Comparison of ENCODE assay signal across 8 mouse cellular contexts in genomic region chr16:32457589-32458386, GRCm38 (mm10). TPM values are rescaled to one million over a fixed set of nuclear protein-coding genes. Genes with fewer than 3 reads are reported as not detected.
DNase-seq lines count a peak whose midpoint lies in the region; ATAC-seq and TF ChIP-seq lines count a peak whose summit lies in the region.

No protein-coding gene starts in this region.

- H3K36me3 ChIP-seq in forebrain, embryonic 11.5 days (ENCODE audit: control insufficient read depth, insufficient read depth, low read length), result no peaks in the 10 kb centered on the region; the same call in 1 of the 2 replicates
- H3K36me3 ChIP-seq in forebrain, embryonic 15.5 days, result peaks cover 25% of the 10 kb centered on the region
- H3K36me3 ChIP-seq in intestine, postnatal 0 days (ENCODE audit: control insufficient read depth, insufficient read depth), result peaks cover 50% of the 10 kb centered on the region
- peaks cover 47% of the 10 kb centered on the region for H3K36me3 ChIP-seq in liver, embryonic 14.5 days (replicated peaks; ENCODE audit: control insufficient read depth, insufficient read depth, low read depth)

- H3K27ac ChIP-seq in forebrain, embryonic 11.5 days (ENCODE audit: low read depth, low read length), result no peak overlapping the region
- no peak overlapping the region for H3K27ac ChIP-seq in forebrain, embryonic 15.5 days (replicated peaks)
- peak overlapping the region; percentile 50 for H3K27ac ChIP-seq in intestine, postnatal 0 days (ENCODE audit: low read depth, low read length)
- H3K27ac ChIP-seq in liver, embryonic 14.5 days, result peak overlapping the region; percentile 12; the same call in 1 of the 2 replicates

- WGBS in forebrain, embryonic 11.5 days, result 69% methylated on average over 10 of the region's 10 CpGs
- 67% methylated on average over 10 of the region's 10 CpGs for whole genome bisulfite sequencing in forebrain, embryonic 15.5 days
- 47% methylated on average over 10 of the region's 10 CpGs for WGBS in intestine, postnatal 0 days
- WGBS in liver, embryonic 14.5 days (ENCODE audit: insufficient replicate concordance), result 54% methylated on average over 10 of the region's 10 CpGs

- TF ChIP-seq CTCF in intestine, postnatal 0 days (IDR thresholded peaks at IDR 0.05; ENCODE audit: low read depth), result peak; percentile 81
- peak; percentile 89 for TF ChIP-seq CTCF in liver, embryonic 14.5 days (IDR thresholded peaks at IDR 0.05; ENCODE audit: low read depth)

- no peak overlapping the region for H3K9ac ChIP-seq in forebrain, embryonic 11.5 days (ENCODE audit: low read length)
- H3K9ac ChIP-seq in forebrain, embryonic 15.5 days (replicated peaks), result no peak overlapping the region
- H3K9ac ChIP-seq in intestine, postnatal 0 days (ENCODE audit: low read depth, low read length), result no peak overlapping the region
- no peak overlapping the region for H3K9ac ChIP-seq in liver, embryonic 14.5 days (replicated peaks)

- TF ChIP-seq EP300 in liver, embryonic 14.5 days (IDR thresholded peaks at IDR 0.05; ENCODE audit: low read depth), result no peak

- H3K4me2 ChIP-seq in forebrain, embryonic 11.5 days (ENCODE audit: low read depth, low read length, severe bottlenecking), result no peak overlapping the region
- H3K4me2 ChIP-seq in forebrain, embryonic 15.5 days (replicated peaks), result no peak overlapping the region
- no peak overlapping the region for H3K4me2 ChIP-seq in intestine, postnatal 0 days (replicated peaks; ENCODE audit: low read depth)
- H3K4me2 ChIP-seq in liver, embryonic 14.5 days (ENCODE audit: low read depth), result no peak overlapping the region

- no peaks in the 10 kb centered on the region for H3K4me1 ChIP-seq in forebrain, embryonic 11.5 days (replicated peaks; ENCODE audit: control insufficient read depth, insufficient read depth, low read length)
- no peaks in the 10 kb centered on the region for H3K4me1 ChIP-seq in forebrain, embryonic 15.5 days
- no peaks in the 10 kb centered on the region for H3K4me1 ChIP-seq in intestine, postnatal 0 days (replicated peaks; ENCODE audit: control insufficient read depth, insufficient read depth, low read length)
- H3K4me1 ChIP-seq in liver, embryonic 14.5 days (replicated peaks; ENCODE audit: control insufficient read depth in 2 of 2, insufficient read depth in 2 of 2, low read length in 1 of 2), result peaks cover 10 to 22% of the 10 kb centered on the region in 2 experiments

- ATAC-seq in forebrain, embryonic 11.5 days (replicated peaks; ENCODE audit: low FRiP score), result no peak
- ATAC-seq in forebrain, embryonic 15.5 days (replicated peaks), result no peak
- ATAC-seq in erythroid progenitor cell, adult 5-6 weeks (replicated peaks; ENCODE audit: low FRiP score, poor library complexity, severe bottlenecking), result peak; percentile 97
- ATAC-seq in intestine, postnatal 0 days, result peak; percentile 55
- peak; percentile 67; the same call in 1 of the 2 replicates for ATAC-seq in liver, embryonic 14.5 days (ENCODE audit: insufficient read depth)

- H3K27me3 ChIP-seq in forebrain, embryonic 11.5 days (ENCODE audit: control insufficient read depth, insufficient read depth, low read length), result no peaks in the 10 kb centered on the region
- H3K27me3 ChIP-seq in forebrain, embryonic 15.5 days, result no peaks in the 10 kb centered on the region
- H3K27me3 ChIP-seq in intestine, postnatal 0 days (replicated peaks; ENCODE audit: control insufficient read depth, insufficient read depth, low read length), result no peaks in the 10 kb centered on the region
- H3K27me3 ChIP-seq in liver, embryonic 14.5 days (ENCODE audit: control insufficient read depth, insufficient read depth, low read length), result no peaks in the 10 kb centered on the region

- peak; percentile 50 for DNase-seq in forebrain, embryonic 11.5 days (ENCODE audit: low spot score)
- DNase-seq in B cell, adult 2 months, result peak; percentile 50 to 56
- DNase-seq in brain, adult 2 months (ENCODE audit: low read depth, low spot score), result peak; percentile 88
- DNase-seq in liver, embryonic 14.5 days (ENCODE audit: low read depth in 3 of 3, low spot score in 3 of 3), result peak; percentile 65 to 71 (median 70)
- DNase-seq in retina, postnatal 7 days (ENCODE audit: low read depth, low spot score), result peak; percentile 57

- no peaks in the 10 kb centered on the region for H3K9me3 ChIP-seq in forebrain, embryonic 11.5 days (ENCODE audit: control insufficient read depth, low read length)
- H3K9me3 ChIP-seq in forebrain, embryonic 15.5 days, result no peaks in the 10 kb centered on the region
- no peaks in the 10 kb centered on the region for H3K9me3 ChIP-seq in intestine, postnatal 0 days (ENCODE audit: control insufficient read depth)
- H3K9me3 ChIP-seq in liver, embryonic 14.5 days (ENCODE audit: control insufficient read depth, low read length), result no peaks in the 10 kb centered on the region

- H3K4me3 ChIP-seq in forebrain, embryonic 11.5 days (ENCODE audit: low read depth, low read length), result no peak overlapping the region
- H3K4me3 ChIP-seq in forebrain, embryonic 15.5 days, result no peak overlapping the region
- no peak overlapping the region for H3K4me3 ChIP-seq in intestine, postnatal 0 days (ENCODE audit: low read depth, low read length)
- no peak overlapping the region for H3K4me3 ChIP-seq in liver, embryonic 14.5 days (ENCODE audit: insufficient read depth in 1 of 2, low read depth in 2 of 2, low read length in 2 of 2)

RNA-seq across cellular contexts. Expression of gene Pcyt1a, which starts 27.1 kb away (rescaled TPM):
- 41.9 and 45.3 TPM in 2 replicates for polyA plus RNA-seq in forebrain, embryonic 11.5 days (2014; fragmentation: Nextera tagmentation; extraction: Ambion mirVana)
- polyA plus RNA-seq in forebrain, embryonic 15.5 days (2015; fragmentation: Nextera tagmentation; extraction: Ambion mirVana), result 47.4 and 47.6 TPM in 2 replicates
- 162 and 171 TPM in 2 replicates for total RNA-seq in erythroid progenitor cell, adult 5-6 weeks (2015; ENCODE audit: low replicate concordance)
- 278 and 335 TPM in 2 replicates for total RNA-seq in erythroid progenitor cell, adult 5-6 weeks (2017; ENCODE audit: low replicate concordance)
- polyA plus RNA-seq in intestine, postnatal 0 days (2015; fragmentation: Nextera tagmentation; extraction: Ambion mirVana), result 114 and 120 TPM in 2 replicates
- polyA plus RNA-seq in liver, embryonic 14.5 days (2012; rRNA removed), result 12.8 and 16.3 TPM in 2 replicates
- 40.3 and 41.6 TPM in 2 replicates for polyA plus RNA-seq in liver, embryonic 14.5 days (2014; fragmentation: Nextera tagmentation; extraction: Ambion mirVana)

RNA-seq across cellular contexts. Expression of gene Slc51a, which starts 29.9 kb away (rescaled TPM):
- polyA plus RNA-seq in forebrain, embryonic 11.5 days (2014; fragmentation: Nextera tagmentation; extraction: Ambion mirVana), result 0.23 and 0.29 TPM in 2 replicates
- 0.11 and 0.29 TPM in 2 replicates for polyA plus RNA-seq in forebrain, embryonic 15.5 days (2015; fragmentation: Nextera tagmentation; extraction: Ambion mirVana)
- total RNA-seq in erythroid progenitor cell, adult 5-6 weeks (2015; ENCODE audit: low replicate concordance), result not detected in 2 replicates
- total RNA-seq in erythroid progenitor cell, adult 5-6 weeks (2017; ENCODE audit: low replicate concordance), result 0.51 TPM in 1 of 2 replicates, not detected in the other
- polyA plus RNA-seq in intestine, postnatal 0 days (2015; fragmentation: Nextera tagmentation; extraction: Ambion mirVana), result 292 and 346 TPM in 2 replicates
- polyA plus RNA-seq in liver, embryonic 14.5 days (2012; rRNA removed), result 0.16 and 0.25 TPM in 2 replicates
- 1.1 and 1.2 TPM in 2 replicates for polyA plus RNA-seq in liver, embryonic 14.5 days (2014; fragmentation: Nextera tagmentation; extraction: Ambion mirVana)

RNA-seq across cellular contexts. Expression of gene Zdhhc19, which starts 38.3 kb away (rescaled TPM):
- not detected in 2 replicates for polyA plus RNA-seq in forebrain, embryonic 11.5 days (2014; fragmentation: Nextera tagmentation; extraction: Ambion mirVana)
- not detected in 2 replicates for polyA plus RNA-seq in forebrain, embryonic 15.5 days (2015; fragmentation: Nextera tagmentation; extraction: Ambion mirVana)
- total RNA-seq in erythroid progenitor cell, adult 5-6 weeks (2015; ENCODE audit: low replicate concordance), result not detected in 2 replicates
- total RNA-seq in erythroid progenitor cell, adult 5-6 weeks (2017; ENCODE audit: low replicate concordance), result not detected in 2 replicates
- 3.8 and 4.7 TPM in 2 replicates for polyA plus RNA-seq in intestine, postnatal 0 days (2015; fragmentation: Nextera tagmentation; extraction: Ambion mirVana)
- not detected in 2 replicates for polyA plus RNA-seq in liver, embryonic 14.5 days (2012; rRNA removed)
- not detected in 2 replicates for polyA plus RNA-seq in liver, embryonic 14.5 days (2014; fragmentation: Nextera tagmentation; extraction: Ambion mirVana)

RNA-seq across cellular contexts. Expression of gene Tctex1d2, which starts 38.3 kb away (rescaled TPM):
- polyA plus RNA-seq in forebrain, embryonic 11.5 days (2014; fragmentation: Nextera tagmentation; extraction: Ambion mirVana), result 33.1 and 36.1 TPM in 2 replicates
- 33.8 and 34.2 TPM in 2 replicates for polyA plus RNA-seq in forebrain, embryonic 15.5 days (2015; fragmentation: Nextera tagmentation; extraction: Ambion mirVana)
- 8.6 and 11.3 TPM in 2 replicates for total RNA-seq in erythroid progenitor cell, adult 5-6 weeks (2015; ENCODE audit: low replicate concordance)
- total RNA-seq in erythroid progenitor cell, adult 5-6 weeks (2017; ENCODE audit: low replicate concordance), result 4.8 and 11.8 TPM in 2 replicates
- 29.4 and 30.2 TPM in 2 replicates for polyA plus RNA-seq in intestine, postnatal 0 days (2015; fragmentation: Nextera tagmentation; extraction: Ambion mirVana)
- polyA plus RNA-seq in liver, embryonic 14.5 days (2012; rRNA removed), result 2.1 and 3.1 TPM in 2 replicates
- 6.4 and 7.2 TPM in 2 replicates for polyA plus RNA-seq in liver, embryonic 14.5 days (2014; fragmentation: Nextera tagmentation; extraction: Ambion mirVana)

RNA-seq across cellular contexts. Expression of gene Tm4sf19, which starts 57.5 kb away (rescaled TPM):
- polyA plus RNA-seq in forebrain, embryonic 11.5 days (2014; fragmentation: Nextera tagmentation; extraction: Ambion mirVana), result not detected in 2 replicates
- polyA plus RNA-seq in forebrain, embryonic 15.5 days (2015; fragmentation: Nextera tagmentation; extraction: Ambion mirVana), result not detected in 2 replicates
- not detected in 2 replicates for total RNA-seq in erythroid progenitor cell, adult 5-6 weeks (2015; ENCODE audit: low replicate concordance)
- total RNA-seq in erythroid progenitor cell, adult 5-6 weeks (2017; ENCODE audit: low replicate concordance), result not detected in 2 replicates
- polyA plus RNA-seq in intestine, postnatal 0 days (2015; fragmentation: Nextera tagmentation; extraction: Ambion mirVana), result not detected in 2 replicates
- 0.04 TPM in 1 of 2 replicates, not detected in the other for polyA plus RNA-seq in liver, embryonic 14.5 days (2012; rRNA removed)
- not detected in 2 replicates for polyA plus RNA-seq in liver, embryonic 14.5 days (2014; fragmentation: Nextera tagmentation; extraction: Ambion mirVana)

Comparison
In these comparisons a context has a peak if more than half of its experiments do, and no peak if none do; other contexts are left out.
1. ATAC-seq: peak in erythroid progenitor cell, adult 5-6 weeks (single experiment), intestine, postnatal 0 days (single experiment) and liver, embryonic 14.5 days (single experiment); none in forebrain, embryonic 11.5 days (single experiment) and forebrain, embryonic 15.5 days (single experiment).
2. H3K27ac ChIP-seq: peak in intestine, postnatal 0 days (single experiment) and liver, embryonic 14.5 days (single experiment); none in forebrain, embryonic 11.5 days (single experiment) and forebrain, embryonic 15.5 days (single experiment).
3. RNA of gene Slc51a, which starts 29.9 kb away (polyA plus RNA-seq): 292 to 346 TPM in intestine, postnatal 0 days; 0.16 to 1.2 TPM in liver, embryonic 14.5 days, 0.23 to 0.29 TPM in forebrain, embryonic 11.5 days and 0.11 to 0.29 TPM in forebrain, embryonic 15.5 days; every median in the first group is over 100 times any median in the second.
4. Peak in every context shown above with its lines, with median percentiles within 50 percentile points of each other: DNase-seq.